Mouse (Mus musculus) stomach, embryonic 14.5 days (tissue): ENCODE results near the gene Clip4. TPM values are rescaled to one million over a fixed set of nuclear protein-coding genes. Genes with fewer than 3 reads are reported as not detected.

Experiments
- ATAC-seq: fragments of 200-750 bp; cut with Nextera tagmentation; 2 replicates; pipeline ENCODE4 v1.8.0; 2017; ENCODE audit warnings: low read depth, moderate TSS enrichment; ENCODE audit not compliant: insufficient number of reproducible peaks, insufficient read depth, low FRiP score
- H3K27ac ChIP-seq: fragments of 300-500 bp; sonication (generic); 2 replicates; pipeline ENCODE4 v1.5.1; 2014; ENCODE audit warnings: mild to moderate bottlenecking, low read length, moderate library complexity, mixed read lengths
- H3K27me3 ChIP-seq: fragments of 300-500 bp; sonication (generic); 2 replicates; pipeline ENCODE4 v1.6.1; 2014; ENCODE audit warnings: low read length, control low read depth, mixed read lengths; ENCODE audit not compliant: control insufficient read depth, insufficient read depth
- H3K36me3 ChIP-seq: fragments of 300-500 bp; sonication (generic); 2 replicates; pipeline ENCODE4 v1.6.1; 2014; ENCODE audit warnings: mild to moderate bottlenecking, control low read depth, low read length, moderate library complexity, mixed read lengths; ENCODE audit not compliant: control insufficient read depth, insufficient read depth
- H3K4me1 ChIP-seq: fragments of 300-500 bp; sonication (generic); 2 replicates; pipeline ENCODE4 v1.6.1; 2014; ENCODE audit warnings: low read length, control low read depth, mixed read lengths; ENCODE audit not compliant: control insufficient read depth, insufficient read depth
- H3K4me2 ChIP-seq: fragments of 300-500 bp; sonication (generic); replicated peaks from 2 replicates; pipeline ENCODE4 v1.6.1; 2014; ENCODE audit warnings: low read depth, low read length, control low read depth
- H3K4me3 ChIP-seq: fragments of 300-500 bp; sonication (generic); 2 replicates; pipeline ENCODE4 v1.5.1; 2014; ENCODE audit warnings: low read depth, low read length, control low read depth
- H3K9ac ChIP-seq: fragments of 300-500 bp; sonication (generic); replicated peaks from 2 replicates; pipeline ENCODE4 v1.6.1; 2014; ENCODE audit warnings: low read depth, mild to moderate bottlenecking, control low read depth, low read length, moderate library complexity, mixed read lengths
- H3K9me3 ChIP-seq: fragments of 300-500 bp; sonication (generic); 2 replicates; pipeline ENCODE4 v1.6.1; 2016; ENCODE audit warnings: low read depth, low read length, control low read depth; ENCODE audit not compliant: control insufficient read depth
- WGBS: fragments of 180-500 bp; shearing (Covaris S2); extraction: QIAGEN DNeasy Blood & Tissue Kit; methylation state at CpG from one replicate; pipeline ENCODE4 v1.1.7; 2014; 5-methylcytosine and 5-hydroxymethylcytosine counted together
- polyA plus RNA-seq: library from polyadenylated mRNA; unstranded; fragments of >200 nt; fragmentation: Nextera tagmentation; extraction: Ambion mirVana; gene quantifications from 2 replicates; pipeline ENCODE4 v1.2.1, GENCODE M21; 2014

Gene Clip4
- polyA plus RNA-seq, 1 experiment from 2014 or later: 7.5 TPM

GRCm38 (mm10) chr17:71831960-71832359 is 63.7 kb downstream of the Clip4 start:
- Histone ChIP-seq H3K4me1 (0 out of 2 replicates have a peak, but pooled peaks cover 5% of the 10 kb centered on the region), H3K4me2 (no peak overlapping the region), H3K27me3 (no peaks in the 10 kb centered on the region), H3K9ac (no peak overlapping the region), H3K36me3 (no peaks in the 10 kb centered on the region), H3K27ac (no peak overlapping the region), H3K9me3 (no peaks in the 10 kb centered on the region), H3K4me3 (no peak overlapping the region)
- WGBS: 86% methylated on average over 3 of the region's 3 CpGs
- ATAC-seq: no peak

GRCm38 (mm10) chr17:71862184-71862583 is 93.9 kb downstream of the Clip4 start:
- Histone ChIP-seq H3K4me1 (no peaks in the 10 kb centered on the region), H3K4me2 (no peak overlapping the region), H3K9me3 (no peaks in the 10 kb centered on the region), H3K27ac (no peak overlapping the region), H3K27me3 (no peaks in the 10 kb centered on the region), H3K9ac (no peak overlapping the region), H3K36me3 (no peaks in the 10 kb centered on the region), H3K4me3 (no peak overlapping the region)
- ATAC-seq: no peak
- WGBS: 89% methylated on average over 3 of the region's 3 CpGs

- WGBS: 85% methylated on average over 4 of the region's 4 CpGs
These were observed 94.6 kb downstream of the Clip4 start for GRCm38 (mm10) chr17:71862895-71863294.

GRCm38 (mm10) chr17:71864039-71864438 is 95.8 kb downstream of the Clip4 start:
- no peaks in the 10 kb centered on the region for H3K4me1 ChIP-seq
- no peaks in the 10 kb centered on the region for H3K9me3 ChIP-seq
- no peak overlapping the region for H3K27ac ChIP-seq
- H3K4me2 ChIP-seq: no peak overlapping the region
- H3K4me3 ChIP-seq: no peak overlapping the region
- 81% methylated on average over 8 of the region's 8 CpGs for WGBS
- no peak overlapping the region for H3K9ac ChIP-seq
- no peaks in the 10 kb centered on the region for H3K27me3 ChIP-seq
- no peaks in the 10 kb centered on the region for H3K36me3 ChIP-seq
- no peak for ATAC-seq

More at GRCm38 (mm10) chr17:71862895-71863294, 94.6 kb downstream of the Clip4 start:
- Histone ChIP-seq H3K4me3 (no peak overlapping the region), H3K9ac (no peak overlapping the region), H3K27ac (no peak overlapping the region), H3K4me2 (no peak overlapping the region), H3K27me3 (no peaks in the 10 kb centered on the region), H3K4me1 (no peaks in the 10 kb centered on the region), H3K36me3 (no peaks in the 10 kb centered on the region), H3K9me3 (no peaks in the 10 kb centered on the region)
- ATAC-seq: no peak

- Histone ChIP-seq H3K9ac (no peak overlapping the region), H3K4me3 (no peak overlapping the region), H3K4me2 (no peak overlapping the region), H3K9me3 (no peaks in the 10 kb centered on the region), H3K27me3 (no peaks in the 10 kb centered on the region), H3K27ac (no peak overlapping the region), H3K36me3 (no peaks in the 10 kb centered on the region), H3K4me1 (no peaks in the 10 kb centered on the region)
- WGBS: 50% methylated on average over 5 of the region's 5 CpGs
- no peak for ATAC-seq
These were observed 97.2 kb downstream of the Clip4 start for GRCm38 (mm10) chr17:71865437-71865836.

- H3K9ac ChIP-seq: no peak overlapping the region
- no peak for ATAC-seq
These were observed 99.6 kb downstream of the Clip4 start for GRCm38 (mm10) chr17:71867892-71868291.

GRCm38 (mm10) chr17:71868828-71869227 is 100.6 kb downstream of the Clip4 start:
- Histone ChIP-seq H3K9ac (no peak overlapping the region), H3K4me1 (no peaks in the 10 kb centered on the region), H3K27me3 (no peaks in the 10 kb centered on the region), H3K4me3 (no peak overlapping the region), H3K27ac (no peak overlapping the region), H3K4me2 (no peak overlapping the region; the same call in 1 of the 2 replicates), H3K36me3 (no peaks in the 10 kb centered on the region), H3K9me3 (no peaks in the 10 kb centered on the region)
- no peak for ATAC-seq
- WGBS: 88% methylated on average over 12 of the region's 12 CpGs

More at GRCm38 (mm10) chr17:71867892-71868291, 99.6 kb downstream of the Clip4 start:
- no peak overlapping the region for H3K27ac ChIP-seq
- H3K27me3 ChIP-seq: no peaks in the 10 kb centered on the region
- H3K4me1 ChIP-seq: no peaks in the 10 kb centered on the region
- H3K9me3 ChIP-seq: no peaks in the 10 kb centered on the region
- H3K4me3 ChIP-seq: no peak overlapping the region
- 88% methylated on average over 2 of the region's 2 CpGs for WGBS
- H3K4me2 ChIP-seq: no peak overlapping the region
- H3K36me3 ChIP-seq: no peaks in the 10 kb centered on the region

- Histone ChIP-seq H3K4me2 (peak overlapping the region; percentile 93), H3K4me3 (peak overlapping the region; percentile 44), H3K27ac (no peak overlapping the region), H3K36me3 (no peaks in the 10 kb centered on the region), H3K9ac (peak overlapping the region; percentile 61), H3K4me1 (no peaks in the 10 kb centered on the region), H3K9me3 (no peaks in the 10 kb centered on the region), H3K27me3 (no peaks in the 10 kb centered on the region)
- peak; percentile 71; the same call in 1 of the 2 replicates for ATAC-seq
- 8% methylated on average over 60 of the region's 60 CpGs for WGBS
These were observed 101.3 kb downstream of the Clip4 start for GRCm38 (mm10) chr17:71869372-71870231.
